Comparison of ENCODE assay signal across 8 mouse cellular contexts in the genomic region with DNA sequence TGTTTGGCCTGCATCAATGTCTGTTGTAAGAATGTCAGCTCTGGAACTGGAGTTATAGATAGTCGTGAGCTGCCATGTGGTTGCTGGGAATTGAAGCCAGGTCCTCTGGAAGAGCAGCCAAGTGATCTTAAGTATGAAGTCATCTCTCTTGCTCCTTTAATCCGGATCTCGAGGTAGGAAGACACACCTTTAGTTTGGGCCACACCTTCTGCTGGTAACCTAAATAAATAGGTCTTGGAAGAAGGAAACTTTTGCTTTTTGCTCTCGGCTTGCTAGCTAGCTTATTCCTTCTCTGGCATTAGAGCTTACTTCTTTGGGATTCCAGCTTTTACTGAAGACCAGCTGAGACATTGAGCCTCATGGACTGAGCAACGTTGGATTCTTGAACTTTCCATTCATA. TPM values are rescaled to one million over a fixed set of nuclear protein-coding genes. Genes with fewer than 3 reads are reported as not detected.
DNase-seq lines count a peak whose midpoint lies in the region; ATAC-seq and TF ChIP-seq lines count a peak whose summit lies in the region.

Gene Rbbp6 (plus strand): TSS at position 301 of the 400 bp plus-strand sequence.

- no peak for TF ChIP-seq POLR2A in bone marrow macrophage, adult 2 months (IDR thresholded peaks at IDR 0.05; ENCODE audit: borderline replicate concordance, low read depth, low read length)

- TF ChIP-seq CTCF in layer of hippocampus, adult 2 months (conservative IDR thresholded peaks at IDR 0.05): no peak
- TF ChIP-seq CTCF in bone marrow macrophage, adult 2 months (IDR thresholded peaks at IDR 0.05; ENCODE audit: low read depth, low read length): no peak

- H3K4me3 ChIP-seq in layer of hippocampus, adult 2 months: no peak within 1 kb of the TSS
- H3K4me3 ChIP-seq in bone marrow macrophage, adult 2 months (ENCODE audit: insufficient read depth, low read length): no peak within 1 kb of the TSS

- H3K4me1 ChIP-seq in bone marrow macrophage, adult 2 months (ENCODE audit: control insufficient read depth, insufficient read depth, low read length): no peaks in the 10 kb centered on the region

- DNase-seq in layer of hippocampus, adult 2 months (ENCODE audit: low spot score in 2 of 2): no peak
- DNase-seq in layer of hippocampus, adult 9-10 months (ENCODE audit: low spot score): no peak
- DNase-seq in gonadal fat pad, adult 2 months (ENCODE audit: low read depth): no peak
- no peak for DNase-seq in layer of hippocampus, postnatal 10 days (ENCODE audit: low spot score in 2 of 2)
- no peak for DNase-seq in urinary bladder, postnatal 10 days (ENCODE audit: low spot score)
- no peak for DNase-seq in thymus, postnatal 4 days

- no peak for ATAC-seq in monocyte, adult 5-6 weeks (replicated peaks; ENCODE audit: insufficient number of reproducible peaks, low FRiP score, low TSS enrichment, poor library complexity, severe bottlenecking)

- H3K27ac ChIP-seq in layer of hippocampus, adult 2 months: no peak within 1 kb of the TSS
- H3K27ac ChIP-seq in bone marrow macrophage, adult 2 months (ENCODE audit: insufficient read depth, low read depth, low read length): no peak within 1 kb of the TSS

RNA-seq across cellular contexts. Expression of gene Rbbp6, which starts in this region (rescaled TPM):
- total RNA-seq in layer of hippocampus, adult 2 months (2021): 10 to 100 TPM; 70.9 to 78.7 TPM
- polyA plus RNA-seq in bone marrow macrophage, adult 2 months (2012; ENCODE audit: insufficient read depth, insufficient read length, missing spikeins): 53.5 and 55.8 TPM in 2 replicates
- 10.9 and 15.1 TPM in 2 replicates for polyA plus RNA-seq in gonadal fat pad, adult 2 months (2012; rRNA removed)
- 10 to 100 TPM; 64.8 to 68.6 TPM for total RNA-seq in layer of hippocampus, postnatal 10 days (2021)
- 62.3 to 104 TPM (median 75.5 TPM) in 3 replicates for total RNA-seq in monocyte, adult 5-6 weeks (2017)
